Mouse (Mus musculus): ENCODE data around the gene Rangap1.

Rangap1 gene

DNA sequence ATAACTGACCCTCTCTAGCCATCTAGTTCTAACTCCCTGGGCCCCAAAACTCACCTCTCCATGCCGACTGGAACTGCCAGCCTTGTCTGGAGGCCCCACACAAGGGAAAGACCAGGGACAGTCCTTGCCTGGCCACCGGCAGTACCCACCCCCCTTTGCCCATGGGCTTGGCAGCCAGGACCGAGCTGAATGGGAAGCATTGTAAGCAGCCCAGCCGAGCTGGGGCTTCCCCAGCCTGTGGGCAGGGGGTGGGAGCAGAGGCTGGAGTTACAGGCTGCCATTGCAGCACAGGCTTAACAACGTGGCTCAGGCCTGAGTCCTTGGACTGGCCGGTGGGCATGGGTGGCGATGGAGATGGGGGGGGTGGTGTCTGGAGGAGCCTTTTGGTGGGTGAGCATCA lies 48.2 kb downstream of the Rangap1 start, which contains the start of gene Chadl:
Gene Chadl (minus strand): TSS at position 113 of the 400 bp plus-strand sequence.
- DNase-seq (ENCODE audit: low spot score in 2 of 2), result peak in 1 of 2 experiments; percentile 36

DNA sequence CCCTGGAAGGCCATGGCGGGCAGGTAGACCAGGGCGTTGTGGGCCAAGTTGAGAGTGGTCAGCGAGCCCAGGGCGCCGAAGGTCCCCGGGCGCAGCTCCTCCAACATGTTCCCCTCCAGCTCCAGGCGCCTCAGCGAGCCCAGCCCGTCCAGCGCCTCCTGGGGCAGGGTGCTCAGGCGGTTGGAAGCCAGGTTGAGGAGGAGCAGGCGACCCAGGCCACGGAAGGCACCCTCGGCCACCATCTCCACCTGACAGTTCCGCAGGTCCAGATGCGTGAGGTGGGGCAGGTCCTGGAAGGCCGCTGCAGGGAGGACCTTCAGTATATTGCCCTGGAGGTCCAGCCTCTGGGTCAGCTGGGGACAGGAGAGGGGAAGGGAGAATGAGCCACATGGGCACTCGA lies 50.4 kb downstream of the Rangap1 start:
- no peak for DNase-seq (ENCODE audit: low spot score in 2 of 2)

DNA sequence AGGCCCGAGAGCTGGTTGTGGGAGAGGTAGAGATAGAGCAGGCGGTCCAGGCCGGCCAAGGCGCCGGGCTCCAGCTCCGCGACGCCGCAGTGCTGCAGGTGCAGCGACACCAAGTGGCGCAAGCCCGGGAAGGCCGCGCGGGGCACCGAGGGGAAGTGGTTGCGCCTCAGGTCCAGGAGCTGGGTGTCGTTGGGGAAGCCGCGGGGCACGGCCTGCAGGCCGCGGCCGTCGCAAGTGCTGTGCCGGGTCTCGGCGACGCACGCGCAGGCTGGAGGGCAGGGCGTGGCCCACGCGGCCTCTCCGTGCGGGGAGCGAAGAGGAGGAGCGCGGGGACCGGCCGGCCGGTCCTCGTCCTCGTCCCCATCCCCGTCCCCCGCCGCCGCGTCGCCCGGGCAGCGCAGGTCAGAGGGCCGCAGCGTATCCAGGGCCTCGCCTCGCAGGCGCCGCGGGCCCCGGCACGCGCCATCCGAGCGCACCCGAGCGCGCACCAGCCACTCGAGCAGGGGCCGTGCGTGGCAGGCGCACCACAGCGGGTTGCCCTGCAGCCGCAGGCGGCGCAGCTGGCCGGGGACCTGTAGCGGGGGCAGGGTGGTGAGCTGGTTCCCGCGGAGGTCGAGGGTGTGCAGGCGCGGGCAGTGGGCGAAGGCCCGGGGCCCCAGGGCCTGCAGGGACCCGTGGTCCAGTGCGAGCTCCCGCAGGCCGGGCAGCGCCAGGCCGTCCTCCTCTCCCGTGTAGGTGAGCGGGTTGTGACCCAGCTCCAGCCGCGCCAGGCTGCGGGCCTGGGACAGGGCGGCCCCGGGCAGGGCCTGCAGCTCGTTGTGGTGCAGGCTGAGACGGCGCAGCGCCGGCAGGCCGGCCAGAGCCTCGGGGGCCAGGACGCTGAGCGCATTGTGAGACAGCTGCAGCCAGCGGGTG lies 51.1 kb downstream of the Rangap1 start:
- peak; percentile 59 to 84 for DNase-seq (ENCODE audit: low spot score in 2 of 2)

DNA sequence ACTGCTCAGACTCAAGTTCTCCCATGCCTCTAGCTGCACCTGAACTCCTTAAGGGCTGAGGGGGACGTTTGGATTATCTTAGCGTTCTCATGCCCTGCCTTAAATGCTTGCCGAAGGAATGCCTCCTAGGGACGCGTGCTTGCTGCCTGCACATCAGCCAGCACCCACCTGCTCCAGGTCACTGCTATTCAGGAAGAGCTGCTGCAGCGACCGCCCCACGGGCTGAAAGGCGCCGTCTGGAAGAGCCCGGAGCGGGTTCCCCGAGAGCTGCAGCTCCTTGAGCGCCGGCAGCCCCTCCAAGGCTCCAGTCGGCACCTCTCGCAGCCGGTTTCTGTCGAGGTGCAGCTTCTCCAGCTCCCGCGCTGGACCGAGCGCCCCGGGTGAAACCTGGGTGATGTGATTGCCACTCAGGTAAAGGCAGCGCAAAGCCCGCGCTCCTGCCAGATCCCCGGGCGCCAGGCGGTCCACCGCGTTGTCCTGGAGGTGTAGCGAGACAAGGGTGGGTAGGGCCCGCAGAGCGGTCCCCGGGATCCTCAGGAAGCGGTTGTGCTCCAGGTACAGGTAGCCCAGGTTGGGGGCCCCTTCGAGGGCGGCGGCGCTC lies 51.9 kb downstream of the Rangap1 start:
- no peak for DNase-seq (ENCODE audit: low spot score in 2 of 2)

DNA sequence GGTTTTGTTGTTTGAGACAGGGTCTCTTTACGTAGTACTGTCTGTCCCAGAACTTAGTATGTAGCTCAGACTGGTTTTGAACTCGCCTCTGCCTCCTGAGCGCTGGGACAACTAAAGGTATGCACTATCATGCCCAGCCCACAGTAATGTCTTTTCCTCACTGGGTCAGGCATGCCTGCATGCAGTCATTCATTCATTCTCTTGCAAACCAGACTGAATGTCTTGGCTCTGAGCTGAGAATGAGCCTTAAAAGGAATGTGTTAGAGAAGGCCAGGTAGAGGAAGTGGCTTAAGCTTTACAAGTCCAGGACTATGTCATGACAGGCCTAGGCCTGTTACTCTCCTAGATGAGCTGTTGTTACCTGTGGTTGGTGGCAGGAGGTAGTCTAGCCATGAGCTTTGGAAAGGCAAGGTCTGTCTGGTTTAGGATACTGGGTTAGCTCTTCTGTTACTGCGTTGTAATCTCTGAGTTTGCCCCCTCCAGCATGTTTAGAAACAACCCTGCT lies 65.0 kb downstream of the Rangap1 start:
- DNase-seq (ENCODE audit: low spot score in 2 of 2), result no peak

DNA sequence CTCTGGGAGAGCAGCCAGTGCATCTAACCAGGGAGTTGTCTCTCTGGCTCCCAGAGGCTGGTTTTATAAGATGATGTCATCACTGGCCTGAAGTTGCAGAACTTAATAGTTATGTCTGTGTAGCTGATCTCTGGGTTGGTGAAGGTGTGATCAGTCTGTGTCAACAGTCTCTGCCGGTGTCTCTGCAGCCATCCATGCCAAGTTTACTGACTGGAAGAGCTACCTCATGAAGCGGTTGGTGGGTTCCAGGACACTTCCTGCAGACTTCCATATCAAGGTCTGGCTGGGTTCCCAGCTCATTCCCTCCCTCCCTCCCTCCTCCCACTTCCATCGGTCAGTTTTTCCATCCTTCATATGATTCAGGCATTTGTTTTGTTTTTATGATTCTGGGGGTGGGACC lies 68.7 kb downstream of the Rangap1 start:
- DNase-seq (ENCODE audit: low spot score in 2 of 2), result no peak

DNA sequence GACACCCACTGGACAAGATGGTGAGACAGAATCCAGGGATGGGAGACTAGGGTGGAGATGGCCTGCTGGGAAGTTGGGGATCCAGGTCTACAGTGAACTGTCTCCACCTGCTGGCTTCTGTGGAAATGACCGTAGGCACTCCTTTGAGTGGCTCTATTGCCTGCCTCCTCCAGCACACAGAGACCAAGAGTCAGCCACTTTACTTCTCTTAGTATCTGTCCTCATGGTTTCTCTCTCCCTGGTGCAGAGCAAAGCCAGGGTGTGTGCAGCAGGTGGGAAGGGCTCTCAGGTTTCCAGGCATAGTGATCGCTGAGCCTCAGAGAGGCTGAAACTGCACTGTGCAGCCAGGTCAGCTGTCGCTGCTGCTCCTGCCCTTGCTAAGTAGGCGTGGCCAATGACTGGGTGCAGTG lies 75.1 kb downstream of the Rangap1 start:
- DNase-seq (ENCODE audit: low spot score in 2 of 2), result peak in 1 of 2 experiments; percentile 39

DNA sequence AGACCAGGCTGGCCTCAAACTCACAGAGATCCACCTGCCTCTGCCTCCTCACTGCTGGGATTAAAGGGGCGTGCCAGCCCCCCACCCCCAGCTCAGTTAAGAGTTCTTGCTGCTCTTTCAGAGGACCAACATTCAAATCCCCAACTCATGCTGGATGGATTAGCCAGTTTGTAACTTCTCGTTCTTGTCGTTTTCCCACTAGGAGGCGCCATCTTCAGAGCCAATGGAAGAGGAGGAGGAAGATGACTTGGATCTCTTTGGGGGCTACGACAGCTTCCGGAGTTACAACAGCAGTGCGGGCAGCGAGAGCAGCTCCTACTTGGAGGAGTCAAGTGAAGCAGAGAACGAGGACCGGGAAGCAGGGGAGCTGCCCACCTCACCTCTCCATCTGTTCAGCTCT lies 78.4 kb downstream of the Rangap1 start:
- no peak for DNase-seq (ENCODE audit: low spot score in 2 of 2)

DNA sequence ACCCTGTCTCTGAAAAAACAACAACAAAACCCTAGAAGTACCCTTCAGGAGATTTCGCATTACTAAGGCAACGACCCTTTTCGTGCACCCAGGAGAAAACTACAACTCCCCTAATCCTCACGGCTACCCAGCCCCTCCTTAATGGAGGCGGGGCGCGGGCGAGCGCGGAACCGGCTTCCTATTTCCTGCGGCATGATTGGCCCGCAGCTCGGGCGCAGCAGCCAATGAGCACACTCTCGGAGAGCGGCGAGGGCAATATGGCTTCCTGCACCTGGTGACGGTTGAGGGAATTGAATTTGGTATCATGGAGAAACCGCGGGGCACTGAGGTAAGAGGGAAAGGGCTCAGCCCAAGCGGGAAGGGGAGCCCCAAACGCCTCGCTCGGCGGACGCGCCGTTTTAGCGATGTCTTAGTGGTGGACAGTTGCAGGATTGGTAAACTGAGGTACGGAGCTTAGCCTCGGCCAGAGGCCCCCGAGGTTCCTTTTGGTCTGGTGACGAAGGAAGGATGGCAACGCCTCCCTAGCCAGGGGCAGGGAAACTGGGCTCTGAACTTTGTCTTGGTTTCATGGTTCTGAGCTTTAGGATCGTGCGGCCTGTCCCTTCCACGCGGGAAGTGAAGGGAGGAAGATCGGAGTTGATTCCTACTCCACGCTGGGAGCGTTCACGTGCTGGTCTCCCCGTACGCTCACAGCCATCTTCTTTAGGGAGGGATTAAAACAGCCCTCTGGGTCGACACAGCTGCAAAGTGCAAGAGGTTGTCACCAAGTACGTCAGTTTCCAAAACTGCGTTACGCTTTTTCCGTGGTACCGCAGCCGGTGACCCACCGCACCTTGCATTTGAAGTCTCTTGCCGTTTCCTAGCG lies 81.4 kb downstream of the Rangap1 start, which contains the start of gene L3mbtl2:
Gene L3mbtl2 (plus strand): TSS at position 193 of the 865 bp plus-strand sequence.
- peak; percentile 72 to 90 for DNase-seq (ENCODE audit: low spot score in 2 of 2)

DNA sequence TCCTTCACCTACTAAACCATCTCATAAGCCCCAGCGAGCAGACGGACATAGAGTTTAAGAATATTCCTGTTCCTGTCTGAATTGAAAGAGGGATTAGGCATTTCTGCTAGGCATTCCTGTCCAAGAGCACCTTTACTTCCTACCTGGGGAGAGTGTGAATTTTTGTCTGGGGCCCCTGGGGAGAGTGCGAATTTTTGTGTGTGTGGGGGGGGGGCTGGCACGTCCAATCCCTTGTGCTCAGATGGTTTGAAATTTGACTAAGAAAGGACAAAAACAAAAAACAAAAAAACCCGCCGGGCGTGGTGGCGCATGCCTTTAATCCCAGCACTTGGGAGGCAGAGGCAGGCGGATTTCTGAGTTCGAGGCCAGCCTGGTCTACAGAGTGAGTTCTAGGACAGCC lies 82.0 kb downstream of the Rangap1 start:
- DNase-seq (ENCODE audit: low spot score in 2 of 2), result no peak

DNA sequence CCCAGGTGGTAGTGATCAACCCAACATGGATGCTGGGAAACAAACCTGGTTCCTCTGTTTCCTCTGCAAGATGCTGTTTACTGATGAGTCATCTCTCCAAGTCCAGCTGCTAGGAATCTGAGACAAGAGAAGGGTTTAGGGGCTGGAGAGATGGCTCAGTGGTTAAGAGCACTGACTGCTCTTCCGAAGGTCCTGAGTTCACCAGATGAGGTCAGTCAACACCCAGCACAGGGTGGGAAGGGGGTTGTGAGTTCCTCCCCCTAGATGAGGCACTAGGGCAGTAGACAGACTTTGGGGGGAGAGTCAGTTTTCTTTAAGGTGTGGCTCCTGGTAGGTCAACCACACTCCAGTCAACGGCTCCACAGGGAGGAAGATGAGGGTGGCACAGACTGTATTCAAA lies 83.6 kb downstream of the Rangap1 start:
- DNase-seq (ENCODE audit: low spot score in 2 of 2), result no peak

Data from cerebellum, postnatal 4 days (tissue).